8 mouse cellular contexts compared by ENCODE assay signal in genomic region chr16:91073163-91073892, GRCm38 (mm10). TPM values are rescaled to one million over a fixed set of nuclear protein-coding genes. Genes with fewer than 3 reads are reported as not detected.
A peak's percentile ranks its signal among the peaks of the same experiment; 100 is the strongest.
DNase-seq lines count a peak whose midpoint lies in the region; ATAC-seq and TF ChIP-seq lines count a peak whose summit lies in the region.

No protein-coding gene starts in this region.

- DNase-seq in ES-E14 (ENCODE audit: low read depth, low spot score), result peak; percentile 84
- DNase-seq in cerebellum, adult 11-12 months, result peak; percentile 90
- peak; percentile 64 for DNase-seq in heart, postnatal 25 days (ENCODE audit: low spot score)
- peak; percentile 95 for DNase-seq in layer of hippocampus, adult 11-12 months (ENCODE audit: low spot score)
- peak; percentile 87 for DNase-seq in liver, postnatal 0 days

- no peak overlapping the region for H3K27ac ChIP-seq in ES-E14 (ENCODE audit: insufficient read depth, low read depth, low read length, poor library complexity, severe bottlenecking)
- H3K27ac ChIP-seq in forebrain, embryonic 16.5 days (ENCODE audit: low read length), result no peak overlapping the region
- H3K27ac ChIP-seq in liver, postnatal 0 days (ENCODE audit: low read depth), result no peak overlapping the region
- no peak overlapping the region for H3K27ac ChIP-seq in neural tube, embryonic 14.5 days (ENCODE audit: low read depth, low read length)
- no peak overlapping the region for H3K27ac ChIP-seq in testis, adult 2 months (ENCODE audit: control insufficient read depth, insufficient read depth, low read depth, low read length)

- peak; percentile 98 for ATAC-seq in forebrain, embryonic 16.5 days
- peak; percentile 97 for ATAC-seq in liver, postnatal 0 days
- ATAC-seq in neural tube, embryonic 14.5 days (ENCODE audit: low read depth), result peak; percentile 97

- TF ChIP-seq CTCF in liver, postnatal 0 days (IDR thresholded peaks at IDR 0.05; ENCODE audit: low read depth), result peak; percentile 92
- TF ChIP-seq CTCF in testis, adult 2 months (IDR thresholded peaks at IDR 0.05; ENCODE audit: control insufficient read depth, insufficient read depth, insufficient replicate concordance, low read depth, low read length), result peak; percentile 70; the same call in 1 of the 2 replicates

- no peak for TF ChIP-seq EP300 in liver, postnatal 0 days (IDR thresholded peaks at IDR 0.05; ENCODE audit: low read depth)

- peaks cover 0 to 14% of the 10 kb centered on the region in 2 experiments; a peak in 2 of 4 replicates for H3K4me1 ChIP-seq in ES-E14 (ENCODE audit: control insufficient read depth in 2 of 2, insufficient read depth in 2 of 2, low read length in 2 of 2, poor library complexity in 1 of 2)
- H3K4me1 ChIP-seq in forebrain, embryonic 16.5 days (replicated peaks; ENCODE audit: control insufficient read depth, insufficient read depth, low read length), result no peaks in the 10 kb centered on the region; the same call in 1 of the 2 replicates
- no peaks in the 10 kb centered on the region for H3K4me1 ChIP-seq in liver, postnatal 0 days (ENCODE audit: insufficient read depth)
- 0 out of 2 replicates have a peak, but pooled peaks cover 5% of the 10 kb centered on the region for H3K4me1 ChIP-seq in neural tube, embryonic 14.5 days (ENCODE audit: control insufficient read depth, insufficient read depth, low read length)
- peaks cover 4% of the 10 kb centered on the region for H3K4me1 ChIP-seq in testis, adult 2 months (ENCODE audit: control insufficient read depth, insufficient read depth, low read length)

- no peaks in the 10 kb centered on the region for H3K9me3 ChIP-seq in ES-E14 (ENCODE audit: control insufficient read depth, insufficient read depth, low read depth, low read length)
- no peaks in the 10 kb centered on the region for H3K9me3 ChIP-seq in forebrain, embryonic 16.5 days (ENCODE audit: control insufficient read depth, low read length)
- H3K9me3 ChIP-seq in liver, postnatal 0 days (ENCODE audit: low read length), result no peaks in the 10 kb centered on the region
- H3K9me3 ChIP-seq in neural tube, embryonic 14.5 days (ENCODE audit: control insufficient read depth, low read length), result no peaks in the 10 kb centered on the region

- H3K27me3 ChIP-seq in forebrain, embryonic 16.5 days (replicated peaks; ENCODE audit: control insufficient read depth, insufficient read depth, low read length), result no peaks in the 10 kb centered on the region
- no peaks in the 10 kb centered on the region for H3K27me3 ChIP-seq in liver, postnatal 0 days (ENCODE audit: insufficient read depth, low read length)
- H3K27me3 ChIP-seq in neural tube, embryonic 14.5 days (ENCODE audit: control insufficient read depth, insufficient read depth, low read length), result 0 out of 2 replicates have a peak, but pooled peaks cover 2% of the 10 kb centered on the region
- H3K27me3 ChIP-seq in testis, adult 2 months (ENCODE audit: control insufficient read depth, insufficient read depth, low read length), result no peaks in the 10 kb centered on the region

- in situ Hi-C loops in ES-E14 (cut with MboI; ENCODE audit: low sequenced_read_pairs in 2 of 2, unreplicated experiment in 2 of 2), result no loop called here

- TF ChIP-seq POLR2A in testis, adult 2 months (IDR thresholded peaks at IDR 0.05; ENCODE audit: control insufficient read depth, low read depth, low read length), result no peak

- no peaks in the 10 kb centered on the region for H3K36me3 ChIP-seq in ES-E14 (ENCODE audit: control insufficient read depth, insufficient read depth, low read length, poor library complexity, severe bottlenecking)
- H3K36me3 ChIP-seq in forebrain, embryonic 16.5 days (ENCODE audit: control insufficient read depth, insufficient read depth), result no peaks in the 10 kb centered on the region
- no peaks in the 10 kb centered on the region for H3K36me3 ChIP-seq in liver, postnatal 0 days (replicated peaks; ENCODE audit: insufficient read depth, low read length)
- H3K36me3 ChIP-seq in neural tube, embryonic 14.5 days (ENCODE audit: control insufficient read depth, insufficient read depth, low read length), result no peaks in the 10 kb centered on the region
- H3K36me3 ChIP-seq in testis, adult 2 months (ENCODE audit: control insufficient read depth, insufficient read depth, low read length), result no peaks in the 10 kb centered on the region

- intact Hi-C loops in heart, postnatal 25 days (cut with DNase I), result loop anchor here (10.0 kb wide), 1 partner anchor 361 kb away; no protein-coding TSS in a partner anchor

- H3K4me2 ChIP-seq in forebrain, embryonic 16.5 days (ENCODE audit: low read length), result peak overlapping the region; percentile 26
- peak overlapping the region; percentile 36; the same call in 1 of the 2 replicates for H3K4me2 ChIP-seq in liver, postnatal 0 days (ENCODE audit: low read depth, low read length)
- no peak overlapping the region for H3K4me2 ChIP-seq in neural tube, embryonic 14.5 days (ENCODE audit: low read depth, low read length)

- WGBS in forebrain, embryonic 16.5 days, result 35% methylated on average over 21 of the region's 24 CpGs
- WGBS in liver, postnatal 0 days (ENCODE audit: insufficient replicate concordance), result 39% methylated on average over 24 of the region's 24 CpGs
- 38% methylated on average over 22 of the region's 24 CpGs for WGBS in neural tube, embryonic 14.5 days

- no peak overlapping the region for H3K4me3 ChIP-seq in ES-E14 (ENCODE audit: insufficient read depth in 1 of 2, low read depth in 1 of 2, low read length in 2 of 2, poor library complexity in 1 of 2, severe bottlenecking in 1 of 2)
- H3K4me3 ChIP-seq in forebrain, embryonic 16.5 days (replicated peaks; ENCODE audit: low read length), result no peak overlapping the region; the same call in 1 of the 2 replicates
- H3K4me3 ChIP-seq in liver, postnatal 0 days (ENCODE audit: low read depth, low read length), result no peak overlapping the region
- no peak overlapping the region for H3K4me3 ChIP-seq in neural tube, embryonic 14.5 days (ENCODE audit: low read depth, low read length)
- H3K4me3 ChIP-seq in testis, adult 2 months (ENCODE audit: control insufficient read depth, low read depth, low read length), result peak overlapping the region; percentile 57

- H3K9ac ChIP-seq in ES-E14 (ENCODE audit: insufficient read depth, low read depth, low read length, poor library complexity, severe bottlenecking), result no peak overlapping the region
- no peak overlapping the region for H3K9ac ChIP-seq in forebrain, embryonic 16.5 days (replicated peaks; ENCODE audit: low read depth, low read length)
- no peak overlapping the region for H3K9ac ChIP-seq in liver, postnatal 0 days (replicated peaks)
- H3K9ac ChIP-seq in neural tube, embryonic 14.5 days (replicated peaks; ENCODE audit: low read depth, low read length), result no peak overlapping the region

TF ChIP-seq in ES-E14, 5 proteins besides CTCF, POLR2A, EP300 and RAD21:
- TF ChIP-seq CHD2 (IDR thresholded peaks at IDR 0.05; ENCODE audit: low read depth, low read length) (no peak), ZC3H11A (IDR thresholded peaks at IDR 0.05; ENCODE audit: borderline replicate concordance, low read depth, low read length) (peak; percentile 79)

RNA-seq across cellular contexts. Expression of gene 4932438H23Rik, which starts 21.6 kb away (rescaled TPM):
- total RNA-seq in ES-E14 (2012; rRNA removed), result 0.36 TPM in 1 of 2 replicates, not detected in the other
- polyA plus RNA-seq in forebrain, embryonic 16.5 days (2015; fragmentation: Nextera tagmentation; extraction: Ambion mirVana), result 0.32 and 0.39 TPM in 2 replicates
- not detected for total RNA-seq in heart, postnatal 25 days (2021)
- polyA plus RNA-seq in liver, postnatal 0 days (2015; fragmentation: Nextera tagmentation; extraction: Ambion mirVana), result 0.05 TPM in 1 of 2 replicates, not detected in the other
- 0.37 and 0.41 TPM in 2 replicates for polyA plus RNA-seq in neural tube, embryonic 14.5 days (2014; fragmentation: Nextera tagmentation; extraction: Ambion mirVana)
- polyA plus RNA-seq in testis, adult 2 months (2012; rRNA removed), result 37.7 and 38.8 TPM in 2 replicates

RNA-seq across cellular contexts. Expression of gene Paxbp1, which starts 29.0 kb away (rescaled TPM):
- 54.7 and 57.9 TPM in 2 replicates for total RNA-seq in ES-E14 (2012; rRNA removed)
- polyA plus RNA-seq in forebrain, embryonic 16.5 days (2015; fragmentation: Nextera tagmentation; extraction: Ambion mirVana), result 91.7 and 96.0 TPM in 2 replicates
- 10 to 100 TPM; 15.7 to 16.0 TPM for total RNA-seq in heart, postnatal 25 days (2021)
- polyA plus RNA-seq in liver, postnatal 0 days (2015; fragmentation: Nextera tagmentation; extraction: Ambion mirVana), result 10.3 and 10.9 TPM in 2 replicates
- polyA plus RNA-seq in neural tube, embryonic 14.5 days (2014; fragmentation: Nextera tagmentation; extraction: Ambion mirVana), result 89.2 and 96.1 TPM in 2 replicates
- 19.9 TPM in 2 replicates for polyA plus RNA-seq in testis, adult 2 months (2012; rRNA removed)

Comparison
In these comparisons a context has a peak if more than half of its experiments do, and no peak if none do; other contexts are left out.
1. RNA of gene 4932438H23Rik, which starts 21.6 kb away (polyA plus RNA-seq): 37.7 to 38.8 TPM in testis, adult 2 months; 0.37 to 0.41 TPM in neural tube, embryonic 14.5 days, 0.32 to 0.39 TPM in forebrain, embryonic 16.5 days and 0.05 TPM in liver, postnatal 0 days; every median in the first group is over 10 times any median in the second.
2. Peak in every context shown above with its lines, with median percentiles within 50 percentile points of each other: DNase-seq and ATAC-seq.